Mouse (Mus musculus): Measurements from ENCODE around the gene Hspa4.

DNA sequence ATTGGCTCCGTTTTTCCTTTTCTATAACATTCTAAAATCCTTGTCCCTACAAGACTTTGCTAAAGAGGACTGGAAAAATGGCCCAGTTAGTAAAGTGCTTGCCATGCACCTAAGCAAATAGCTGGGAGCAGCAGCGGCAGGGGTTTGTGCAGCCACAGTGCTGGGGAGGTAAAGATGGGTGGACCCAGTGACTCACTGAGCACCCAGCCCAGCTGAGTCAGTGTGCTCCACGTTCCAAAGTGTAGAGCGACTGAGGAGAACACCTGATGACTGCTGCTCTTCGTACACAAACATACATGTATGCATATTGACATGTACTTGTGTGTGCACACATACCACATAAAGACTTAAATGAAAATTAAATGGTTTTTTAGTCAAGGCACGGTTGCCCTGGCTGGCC, 30.9 kb upstream of the Hspa4 start:
- TF ChIP-seq EP300 (IDR thresholded peaks at IDR 0.05; ENCODE audit: low read depth) (no peak), CTCF (IDR thresholded peaks at IDR 0.05; ENCODE audit: low read depth) (no peak)

Measured in liver, postnatal 0 days (tissue).